Mouse (Mus musculus) kidney, adult 8-10 months (tissue): ENCODE measurements at regions not wholly inside any gene's neighbourhood (a gene's known extent, or its start where the extent isn't known, plus 50 kb on each side); places are given as distances from the start of the nearest gene placed in this dataset.

ENCODE experiments used
- DNase-seq, 2 experiments: peaks; one replicate each; pipeline ENCODE4 v3.0.0; 2022

DNA sequence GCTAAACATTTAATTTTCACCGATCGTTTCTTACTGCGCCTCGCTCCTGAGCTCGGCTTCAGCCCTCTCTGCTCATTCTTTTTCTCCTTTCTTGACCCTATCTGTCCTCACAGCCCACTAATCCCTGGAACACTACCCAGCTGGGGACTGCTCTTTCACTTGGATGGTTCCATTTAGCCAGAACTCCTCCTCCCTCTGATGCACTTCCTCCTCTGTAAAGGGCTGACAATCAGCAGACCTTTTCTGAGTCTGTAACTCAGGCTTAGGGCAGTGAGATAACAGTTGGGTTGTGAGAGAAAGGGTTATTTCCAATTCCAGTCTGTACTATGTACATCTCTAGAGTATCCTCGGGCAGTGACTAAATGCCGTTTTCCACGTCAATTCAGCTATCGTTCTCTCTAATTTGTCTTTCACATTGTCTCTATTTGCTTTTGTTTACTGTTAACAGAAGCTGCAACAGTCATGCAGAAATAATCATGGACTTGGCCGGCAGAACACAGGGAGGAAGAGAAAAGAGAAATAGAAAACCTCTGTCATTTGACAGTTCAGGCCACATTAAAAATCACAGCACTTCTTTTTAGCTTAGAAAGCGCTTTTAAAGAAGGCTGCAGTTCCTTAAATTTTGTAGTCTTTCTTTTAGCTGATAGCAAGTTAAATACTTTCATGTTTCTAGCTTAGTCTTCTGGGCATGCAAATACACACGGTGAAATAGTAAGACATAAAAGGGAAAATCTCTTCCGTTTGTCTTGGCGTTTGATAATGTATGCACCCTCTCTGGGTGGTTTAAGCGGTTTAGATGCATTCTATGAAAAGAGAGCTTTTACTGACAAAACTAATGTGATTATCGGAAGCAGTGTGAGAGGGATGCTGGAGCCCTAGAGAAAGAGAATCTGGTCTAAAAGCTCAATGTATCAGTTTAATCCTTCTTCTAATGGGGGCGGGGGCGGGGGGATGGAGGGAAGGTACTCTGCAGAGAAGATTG lies 94.7 kb upstream of the Fam181b start:
- no peak for DNase-seq

DNA sequence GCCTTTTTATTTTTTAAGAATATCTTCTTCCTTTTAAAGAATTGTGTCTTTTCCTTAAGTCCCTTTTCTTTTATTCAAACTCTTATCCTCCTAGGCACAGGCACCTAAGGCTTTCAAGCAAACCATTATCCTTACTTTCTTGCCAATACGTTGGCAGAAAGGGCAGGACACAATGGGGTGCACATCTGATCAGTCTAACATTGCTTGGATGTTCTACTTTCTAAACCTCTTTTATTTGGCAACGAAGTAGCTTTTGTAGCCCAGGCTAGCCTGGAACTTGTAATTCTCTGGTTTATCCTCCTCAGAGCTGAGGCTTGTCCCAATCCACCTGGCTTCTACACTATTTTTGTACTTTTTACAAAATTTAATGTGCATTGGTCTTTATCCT lies 94.0 kb upstream of the Fam181b start:
- DNase-seq = no peak

DNA sequence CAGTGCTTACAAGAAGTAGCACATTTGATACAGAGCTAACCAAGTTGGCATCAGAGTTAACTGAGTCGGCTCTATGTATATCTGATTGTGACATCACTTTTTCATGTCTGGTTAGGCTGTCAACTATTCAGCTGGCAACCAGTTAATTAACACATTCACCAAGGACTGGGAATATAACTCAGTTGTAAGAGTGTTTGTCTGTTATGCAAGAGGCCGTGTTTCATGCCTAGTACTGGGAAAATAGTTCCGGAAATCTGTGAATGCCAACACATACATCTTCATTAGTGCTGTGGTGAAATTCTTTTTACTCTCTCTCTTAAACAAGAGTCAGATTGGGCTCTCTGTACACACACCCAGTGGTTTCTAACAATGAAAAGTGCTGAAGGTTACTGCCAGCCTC lies 80.8 kb upstream of the Fam181b start:
- no peak for DNase-seq

DNA sequence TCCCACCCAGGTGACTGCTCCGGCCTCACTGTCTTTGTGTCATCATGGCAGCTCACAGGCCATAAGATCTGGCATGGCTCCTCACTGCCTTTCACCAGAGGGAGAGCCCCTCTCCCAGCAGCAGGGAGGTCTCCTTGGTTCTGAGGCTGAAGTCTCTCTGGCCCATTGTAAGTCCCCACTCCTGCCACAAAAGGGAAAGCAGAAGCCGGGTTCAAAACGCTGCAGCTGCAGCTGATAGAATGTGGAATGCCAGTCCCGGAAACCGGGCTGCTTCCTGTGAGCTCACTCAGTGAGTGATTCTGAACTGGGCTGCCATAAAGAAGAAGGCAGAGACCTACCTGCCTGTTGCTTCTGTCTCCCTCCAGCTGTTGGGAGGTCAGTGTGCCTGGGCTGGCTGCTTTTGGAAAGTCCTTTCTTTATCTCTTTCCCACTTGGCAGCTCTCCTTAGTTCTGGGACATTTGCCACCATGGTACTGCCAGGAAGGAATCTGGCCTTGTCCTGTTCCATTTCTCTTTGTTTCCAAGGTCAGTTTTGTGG lies 72.9 kb upstream of the Fam181b start:
- DNase-seq = peak; percentile 2

DNA sequence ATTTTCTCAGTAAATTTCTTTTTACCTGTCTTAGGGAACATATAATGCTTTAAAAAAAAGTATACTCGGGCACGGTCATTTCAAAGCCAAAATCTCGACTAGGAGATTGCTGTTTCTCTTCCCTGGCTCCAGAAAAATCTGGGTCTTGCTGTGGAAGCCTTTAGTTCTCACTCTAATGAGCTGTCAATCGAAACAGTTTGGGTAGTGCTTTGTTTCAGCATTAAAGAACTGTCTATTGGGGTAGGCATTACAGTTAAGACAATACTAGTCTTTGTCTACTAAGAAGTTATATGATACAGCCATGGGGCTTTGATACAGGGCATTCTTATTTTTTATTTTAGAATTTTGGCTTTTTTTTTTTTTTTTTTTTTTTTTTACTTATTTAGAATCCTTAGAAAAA lies 71.9 kb upstream of the Fam181b start:
- no peak for DNase-seq

DNA sequence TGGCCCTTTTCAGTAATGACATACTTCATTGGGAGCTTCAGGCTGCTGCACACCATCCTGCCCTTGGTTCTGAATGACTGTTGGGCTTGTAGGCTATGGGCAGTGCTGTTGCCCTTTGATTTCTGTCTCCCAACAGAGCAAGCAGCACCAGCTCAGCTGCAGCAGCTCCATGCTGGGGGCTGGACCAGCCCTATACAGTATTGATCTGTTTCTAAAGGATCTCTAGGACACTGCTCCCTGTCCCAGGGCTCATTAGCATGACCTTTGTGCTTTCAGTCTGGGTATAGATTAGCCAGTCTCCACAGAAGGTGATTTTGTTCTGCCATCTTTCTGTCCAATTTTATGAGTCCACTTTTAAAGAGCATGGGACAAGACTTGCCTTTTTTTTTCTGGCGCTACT lies 60.3 kb upstream of the Fam181b start:
- DNase-seq = no peak

DNA sequence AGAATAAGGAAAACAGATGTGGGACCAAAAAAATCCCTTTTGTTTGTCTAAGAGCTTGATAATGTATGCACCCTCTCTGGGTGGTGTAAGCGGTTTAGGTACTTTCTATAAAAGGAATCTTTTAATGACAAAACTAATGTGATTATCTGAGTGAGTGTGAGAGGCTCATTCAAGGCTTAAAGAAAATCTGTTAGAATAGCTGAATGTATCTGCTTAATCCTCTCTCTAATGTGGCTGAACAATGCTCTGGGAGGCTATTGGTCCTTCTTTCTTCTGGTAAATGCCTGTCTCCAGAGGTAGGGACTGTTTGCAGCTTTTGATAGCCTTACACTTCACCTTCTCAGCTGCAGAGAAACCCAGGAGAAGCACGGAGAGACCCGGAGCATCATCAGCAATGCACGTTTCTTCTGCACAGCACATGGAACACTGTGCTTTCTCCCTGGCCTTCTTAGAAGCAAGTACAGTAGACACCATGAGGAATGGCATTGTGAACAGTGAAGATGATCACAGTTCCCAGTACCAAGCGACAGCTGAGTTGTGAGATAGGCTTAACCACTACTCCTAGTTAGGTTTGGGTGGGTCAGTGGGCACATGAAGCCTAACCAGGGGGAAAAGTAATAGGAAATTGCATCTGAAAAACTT lies 56.1 kb upstream of the Fam181b start:
- no peak for DNase-seq

DNA sequence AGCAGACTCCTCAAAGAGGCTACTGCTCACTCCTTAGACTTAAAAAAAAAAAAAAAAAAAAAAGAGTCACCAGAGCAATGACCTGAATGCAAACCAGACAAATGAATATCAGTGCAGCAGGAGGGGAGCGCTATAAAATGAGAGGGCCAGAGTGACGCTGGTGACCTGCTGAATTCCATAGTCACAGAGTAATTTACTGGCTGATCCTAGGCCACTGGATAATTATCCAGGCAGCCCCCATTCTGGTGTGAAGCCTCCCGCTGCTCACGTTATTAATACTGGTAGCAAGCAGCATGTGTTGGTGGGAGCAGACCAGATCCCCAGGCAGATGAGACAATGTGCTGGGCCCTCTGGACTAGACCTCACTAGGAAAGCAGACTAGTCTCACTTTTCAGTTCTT lies 53.4 kb upstream of the Fam181b start:
- DNase-seq = no peak
